ENCODE assay signal across 10 mouse cellular contexts in genomic region chr11:100145858-100146560, GRCm38 (mm10). TPM values are rescaled to one million over a fixed set of nuclear protein-coding genes. Genes with fewer than 3 reads are reported as not detected.
DNase-seq lines count a peak whose midpoint lies in the region; ATAC-seq lines count a peak whose summit lies in the region.
"Had no signal": no experiment of that assay in that cellular context is flagged by ENCODE, and none has a peak within 500 bp of the region (broad histone marks: within the 10 kb centered on the region; RNA-seq: fewer than 3 reads in every experiment).

No protein-coding gene starts in this region.

- peak; percentile 27 for DNase-seq in ovary, adult 18-20 months (ENCODE audit: low spot score)
- DNase-seq in ovary, postnatal 14 days (ENCODE audit: low spot score) = no peak
- DNase-seq in intestine, embryonic 14.5 days (ENCODE audit: low spot score) = peak; percentile 70
- DNase-seq in lung, postnatal 10 days = peak; percentile 83
- DNase-seq in urinary bladder, postnatal 25 days (ENCODE audit: low spot score) = peak; percentile 68
- DNase-seq in cerebellum, adult 9-10 months = no peak
- DNase-seq in right cerebral cortex, postnatal 4 days = no peak
- DNase-seq in left cerebral cortex, adult 18-20 months (ENCODE audit: low spot score in 2 of 2) = no peak
- DNase-seq: right cerebral cortex, postnatal 14 days had no signal

- peaks cover 15% of the 10 kb centered on the region for H3K4me1 ChIP-seq in intestine, embryonic 14.5 days (replicated peaks; ENCODE audit: control insufficient read depth, insufficient read depth, low read length)

- H3K36me3 ChIP-seq in intestine, embryonic 14.5 days (ENCODE audit: control insufficient read depth, insufficient read depth, low read length) = no peaks in the 10 kb centered on the region

- WGBS in intestine, embryonic 14.5 days = 3% methylated on average over 12 of the region's 13 CpGs

- peak overlapping the region; percentile 67 for H3K27ac ChIP-seq in intestine, embryonic 14.5 days (ENCODE audit: low read depth)

- H3K9ac ChIP-seq in intestine, embryonic 14.5 days (ENCODE audit: low read length) = peak overlapping the region; percentile 43

- no peaks in the 10 kb centered on the region for H3K9me3 ChIP-seq in intestine, embryonic 14.5 days (ENCODE audit: control insufficient read depth, low read length)

- H3K4me3 ChIP-seq in intestine, embryonic 14.5 days (ENCODE audit: low read depth, low read length) = peak overlapping the region; percentile 41

- peak overlapping the region; percentile 48 for H3K4me2 ChIP-seq in intestine, embryonic 14.5 days (ENCODE audit: low read length)

- H3K27me3 ChIP-seq in intestine, embryonic 14.5 days (replicated peaks; ENCODE audit: control insufficient read depth, insufficient read depth, low read length) = peaks cover 19% of the 10 kb centered on the region
- H3K27me3 ChIP-seq: Patski had no signal

- ATAC-seq in intestine, embryonic 14.5 days (replicated peaks; ENCODE audit: low FRiP score, low TSS enrichment, low read depth) = peak; percentile 80
- ATAC-seq: Patski had no signal

RNA-seq across cellular contexts. Expression of gene Krt19, which starts 2.5 kb away (rescaled TPM):
- polyA plus RNA-seq in intestine, embryonic 14.5 days (2014; fragmentation: Nextera tagmentation; extraction: Ambion mirVana) = 359 and 374 TPM in 2 replicates
- not detected for total RNA-seq in left cerebral cortex, adult 18-20 months (2021)
- polyA plus RNA-seq: Patski had no signal

RNA-seq across cellular contexts. Expression of gene Krt15, which starts 10.3 kb away (rescaled TPM):
- polyA plus RNA-seq in intestine, embryonic 14.5 days (2014; fragmentation: Nextera tagmentation; extraction: Ambion mirVana) = 1.3 TPM in 2 replicates
- not detected for total RNA-seq in left cerebral cortex, adult 18-20 months (2021)

RNA-seq across cellular contexts. Expression of gene Krt13, which starts 24.6 kb away (rescaled TPM):
- polyA plus RNA-seq in intestine, embryonic 14.5 days (2014; fragmentation: Nextera tagmentation; extraction: Ambion mirVana) = 0.11 TPM in 1 of 2 replicates, not detected in the other
- not detected for total RNA-seq in left cerebral cortex, adult 18-20 months (2021)
- polyA plus RNA-seq: Patski had no signal

RNA-seq across cellular contexts. Expression of gene Krt36, which starts 40.6 kb away (rescaled TPM):
- polyA plus RNA-seq in intestine, embryonic 14.5 days (2014; fragmentation: Nextera tagmentation; extraction: Ambion mirVana) = 0.11 and 0.13 TPM in 2 replicates
- not detected for total RNA-seq in left cerebral cortex, adult 18-20 months (2021)
- polyA plus RNA-seq: Patski had no signal

RNA-seq across cellular contexts. Expression of gene Krt9, which starts 47.0 kb away (rescaled TPM):
- polyA plus RNA-seq in intestine, embryonic 14.5 days (2014; fragmentation: Nextera tagmentation; extraction: Ambion mirVana) = not detected in 2 replicates
- total RNA-seq in left cerebral cortex, adult 18-20 months (2021) = 1 to 10 TPM; 3.8 to 4.9 TPM
- polyA plus RNA-seq: Patski had no signal

Comparison
In these comparisons a context has a peak if more than half of its experiments do, and no peak if none do; other contexts are left out.
1. DNase-seq: peak in ovary, adult 18-20 months (single experiment), intestine, embryonic 14.5 days (single experiment), lung, postnatal 10 days (single experiment) and urinary bladder, postnatal 25 days (single experiment); none in ovary, postnatal 14 days (single experiment), cerebellum, adult 9-10 months (single experiment), right cerebral cortex, postnatal 4 days (single experiment) and left cerebral cortex, adult 18-20 months (0 of 2).